Mouse (Mus musculus) lung, postnatal 36 days (tissue): ENCODE data around the gene Nphp3.

Experiments used
- DNase-seq: peaks from one replicate; pipeline ENCODE4 v3.0.0; 2022; ENCODE audit warnings: mixed read lengths

Nphp3 gene

GRCm38 (mm10) chr9:104070241-104070640 lies 67.9 kb downstream of the Nphp3 start:
- no peak for DNase-seq

- DNase-seq = no peak
Observed at GRCm38 (mm10) chr9:104070863-104071604, 68.7 kb downstream of the Nphp3 start.

- no peak for DNase-seq
Observed at GRCm38 (mm10) chr9:104075808-104076207, 73.5 kb downstream of the Nphp3 start.

- DNase-seq = no peak
Observed at GRCm38 (mm10) chr9:104078780-104079179, 76.4 kb downstream of the Nphp3 start.

- DNase-seq = peak; percentile 67
Observed at GRCm38 (mm10) chr9:104079379-104079778, 77.0 kb downstream of the Nphp3 start.

- DNase-seq = no peak
Observed at GRCm38 (mm10) chr9:104080038-104080437, 77.7 kb downstream of the Nphp3 start.

- no peak for DNase-seq
Observed at GRCm38 (mm10) chr9:104085730-104086429, 83.5 kb downstream of the Nphp3 start.

GRCm38 (mm10) chr9:104088555-104088954 lies 86.2 kb downstream of the Nphp3 start:
- peak; percentile 75 for DNase-seq

GRCm38 (mm10) chr9:104092945-104093344 lies 90.6 kb downstream of the Nphp3 start:
- DNase-seq = no peak
